Comparison of ENCODE assay signal across 8 mouse cellular contexts in genomic region chr11:72029143-72029542, GRCm38 (mm10). TPM values are rescaled to one million over a fixed set of nuclear protein-coding genes. Genes with fewer than 3 reads are reported as not detected.
DNase-seq lines count a peak whose midpoint lies in the region; ATAC-seq and TF ChIP-seq lines count a peak whose summit lies in the region.

No protein-coding gene starts in this region.

- H3K4me1 ChIP-seq in cerebellum, adult 2 months (ENCODE audit: control insufficient read depth, insufficient read depth, low read length), result no peaks in the 10 kb centered on the region
- no peaks in the 10 kb centered on the region for H3K4me1 ChIP-seq in embryonic facial prominence, embryonic 11.5 days (ENCODE audit: control insufficient read depth, insufficient read depth, low read length)

- no peak overlapping the region for H3K27ac ChIP-seq in cerebellum, adult 2 months (ENCODE audit: insufficient read depth, low read length)
- no peak overlapping the region for H3K27ac ChIP-seq in embryonic facial prominence, embryonic 11.5 days (replicated peaks; ENCODE audit: low read depth, low read length)

- WGBS in cerebellum, adult 2 months, result 17% methylated on average over 23 of the region's 23 CpGs
- WGBS in embryonic facial prominence, embryonic 11.5 days, result 20% methylated on average over 23 of the region's 23 CpGs

- H3K9me3 ChIP-seq in embryonic facial prominence, embryonic 11.5 days (replicated peaks; ENCODE audit: control insufficient read depth, low read length), result no peaks in the 10 kb centered on the region

- H3K27me3 ChIP-seq in cerebellum, adult 2 months (ENCODE audit: control insufficient read depth, insufficient read depth, low read length), result no peaks in the 10 kb centered on the region
- no peaks in the 10 kb centered on the region for H3K27me3 ChIP-seq in embryonic facial prominence, embryonic 11.5 days (ENCODE audit: control insufficient read depth, insufficient read depth, low read length)

- H3K4me2 ChIP-seq in embryonic facial prominence, embryonic 11.5 days (ENCODE audit: low read depth, low read length), result no peak overlapping the region

- TF ChIP-seq POLR2A in cerebellum, adult 2 months (IDR thresholded peaks at IDR 0.05; ENCODE audit: borderline replicate concordance, insufficient read depth, low read length), result no peak

- H3K36me3 ChIP-seq in embryonic facial prominence, embryonic 11.5 days (replicated peaks; ENCODE audit: control insufficient read depth, insufficient read depth, low read depth, low read length), result no peaks in the 10 kb centered on the region

- TF ChIP-seq CTCF in cerebellum, adult 2 months (IDR thresholded peaks at IDR 0.05; ENCODE audit: borderline replicate concordance, insufficient read depth, low read depth, low read length), result peak; percentile 47

- peak; percentile 27; the same call in 1 of the 2 replicates for ATAC-seq in embryonic facial prominence, embryonic 11.5 days (replicated peaks; ENCODE audit: insufficient number of reproducible peaks, low FRiP score, low TSS enrichment, low read depth)

- no peak for DNase-seq in cerebellum, adult 2 months
- DNase-seq in cerebellum, adult 9-10 months, result no peak
- DNase-seq in left cerebral cortex, postnatal 14 days (ENCODE audit: low spot score in 2 of 2), result peak; percentile 39 to 63
- no peak for DNase-seq in left cerebral cortex, adult 8-10 months (ENCODE audit: low spot score in 2 of 2)
- peak; percentile 73 for DNase-seq in embryonic facial prominence, embryonic 11.5 days (ENCODE audit: low spot score)
- peak; percentile 46 to 58 for DNase-seq in left cerebral cortex, postnatal 36 days (ENCODE audit: low spot score in 2 of 2)
- peak; percentile 63 for DNase-seq in right cerebral cortex, postnatal 4 days
- DNase-seq in frontal cortex, postnatal 36 days (ENCODE audit: low spot score in 2 of 2), result no peak

- intact Hi-C loops in left cerebral cortex, postnatal 14 days (cut with DNase I), result loop anchor here (10.0 kb wide), 1 partner anchor 174 kb away; no protein-coding TSS in a partner anchor
- intact Hi-C loops in left cerebral cortex, postnatal 36 days (cut with DNase I), result loop anchor here (10.0 kb wide), 1 partner anchor 274 kb away; no protein-coding TSS in a partner anchor

- no peak overlapping the region for H3K9ac ChIP-seq in embryonic facial prominence, embryonic 11.5 days (replicated peaks; ENCODE audit: low read length)

- no peak overlapping the region for H3K4me3 ChIP-seq in cerebellum, adult 2 months (replicated peaks; ENCODE audit: insufficient read depth, low read depth, low read length)
- no peak overlapping the region for H3K4me3 ChIP-seq in embryonic facial prominence, embryonic 11.5 days (ENCODE audit: low read depth, low read length)

RNA-seq across cellular contexts. Expression of gene Aipl1, which starts 8.2 kb away (rescaled TPM):
- polyA plus RNA-seq in cerebellum, adult 2 months (2012; rRNA removed), result 0.28 and 0.30 TPM in 2 replicates
- not detected for total RNA-seq in left cerebral cortex, postnatal 14 days (2021)
- under 1 TPM in 1 of 4 experiments, not detected in 3; 0.14 TPM for total RNA-seq in left cerebral cortex, adult 8-10 months (2022)
- polyA plus RNA-seq in embryonic facial prominence, embryonic 11.5 days (2014; fragmentation: Nextera tagmentation; extraction: Ambion mirVana), result 0.08 and 0.21 TPM in 2 replicates
- total RNA-seq in left cerebral cortex, postnatal 36 days (2021), result not detected

RNA-seq across cellular contexts. Expression of gene Pimreg, which starts 12.7 kb away (rescaled TPM):
- 0.08 and 0.32 TPM in 2 replicates for polyA plus RNA-seq in cerebellum, adult 2 months (2012; rRNA removed)
- total RNA-seq in left cerebral cortex, postnatal 14 days (2021), result 1 to 10 TPM; 1.1 to 2.5 TPM
- total RNA-seq in left cerebral cortex, adult 8-10 months (2022), result 1 to 10 TPM in 2 of 4 experiments, under 1 TPM in 2; 0.23 to 2.0 (median 0.98) TPM
- polyA plus RNA-seq in embryonic facial prominence, embryonic 11.5 days (2014; fragmentation: Nextera tagmentation; extraction: Ambion mirVana), result 182 and 186 TPM in 2 replicates
- total RNA-seq in left cerebral cortex, postnatal 36 days (2021), result 1 to 10 TPM in 1 of 2 experiments, under 1 TPM in 1; 0.43 to 1.1 TPM

Comparison
In these comparisons a context has a peak if more than half of its experiments do, and no peak if none do; other contexts are left out.
1. DNase-seq: peak in left cerebral cortex, postnatal 14 days (2 of 2), embryonic facial prominence, embryonic 11.5 days (single experiment), left cerebral cortex, postnatal 36 days (2 of 2) and right cerebral cortex, postnatal 4 days (single experiment); none in cerebellum, adult 2 months (0 of 2), cerebellum, adult 9-10 months (single experiment), left cerebral cortex, adult 8-10 months (0 of 2) and frontal cortex, postnatal 36 days (0 of 2).